Mouse (Mus musculus) E14TG2a.4 (cell line): ENCODE data around the gene Ccnd2.

Source experiments
- H3K27me3 ChIP-seq: 2 replicates; pipeline ENCODE4 v1.6.1; 2014; ENCODE audit warnings: low read length, control low read depth; ENCODE audit not compliant: insufficient read depth
- H3K36me3 ChIP-seq: 2 replicates; pipeline ENCODE4 v1.6.1; 2014; ENCODE audit warnings: low read length, control low read depth; ENCODE audit not compliant: insufficient read depth
- H3K4me1 ChIP-seq: replicated peaks from 2 replicates; pipeline ENCODE4 v1.6.1; 2014; ENCODE audit warnings: low read depth, low read length, control low read depth
- H3K4me3 ChIP-seq: replicated peaks from 2 replicates; pipeline ENCODE4 v1.5.1; 2014; ENCODE audit warnings: mild to moderate bottlenecking, low read length
- H3K9me3 ChIP-seq: 2 replicates; pipeline ENCODE4 v1.6.1; 2014; ENCODE audit warnings: low read length, control low read depth
- CTCF ChIP-seq: conservative IDR thresholded peaks from 2 replicates; pipeline ENCODE4 v1.5.1; 2014; ENCODE audit warnings: low read length
- NANOG ChIP-seq: IDR thresholded peaks from 2 replicates; pipeline ENCODE4 v1.6.1; 2014; ENCODE audit warnings: borderline replicate concordance, low read length, mixed read lengths
- POU5F1 ChIP-seq: IDR thresholded peaks from 2 replicates; pipeline ENCODE4 v1.6.1; 2014; ENCODE audit warnings: low read length, borderline replicate concordance

Gene Ccnd2

DNA sequence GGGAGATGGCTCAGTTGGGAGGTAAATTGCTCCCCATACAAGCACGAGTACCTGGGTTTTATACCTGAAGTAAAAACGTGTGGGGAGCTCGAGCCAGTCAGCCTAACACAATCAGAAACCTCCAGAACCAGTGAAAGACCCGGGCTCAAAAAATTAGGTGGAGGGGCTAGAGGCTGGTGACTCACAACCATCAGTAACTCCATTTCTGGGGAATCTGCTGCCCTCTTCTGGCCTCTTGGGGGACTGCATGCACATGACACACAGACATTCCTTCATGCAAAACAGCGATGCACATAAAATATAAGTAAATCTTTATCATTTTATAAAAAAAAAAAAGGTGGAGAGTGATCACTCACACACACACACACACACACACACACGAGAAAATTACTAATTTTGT is 46.9 kb downstream of the Ccnd2 start:
- peak; percentile 75 for TF ChIP-seq CTCF
- TF ChIP-seq POU5F1 = no peak
- H3K4me3 ChIP-seq = peak overlapping the region; percentile 49

DNA sequence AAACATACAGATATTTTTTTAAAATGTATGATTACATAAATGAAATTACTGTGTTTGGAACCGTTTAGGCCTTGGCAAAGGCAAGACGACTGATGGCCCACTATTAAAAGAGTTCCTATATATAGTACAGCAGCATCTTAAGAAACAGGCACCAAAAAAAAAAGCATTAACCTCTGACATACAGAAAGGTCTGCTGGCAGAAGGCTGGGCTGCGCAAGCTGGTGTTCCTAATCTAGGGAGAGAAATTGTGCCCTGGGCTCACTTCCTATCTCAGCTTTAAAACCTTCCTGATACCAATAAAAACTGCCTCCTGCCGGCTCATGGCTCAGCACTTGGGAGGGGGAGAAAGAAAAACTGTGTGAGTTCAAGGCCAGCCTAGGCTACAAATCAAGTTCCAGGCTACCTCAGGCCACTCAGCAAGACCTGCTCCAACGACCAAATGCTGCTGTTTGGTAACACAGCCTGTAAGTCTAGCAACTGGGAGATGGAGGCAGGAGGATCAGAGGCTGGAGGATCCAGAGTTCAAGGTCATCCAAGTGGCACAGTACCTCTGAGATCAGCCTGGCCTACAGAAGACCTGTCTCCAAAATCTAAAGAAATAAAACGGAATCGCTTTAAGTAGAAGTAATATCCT is 47.5 kb downstream of the Ccnd2 start:
- no peaks in the 10 kb centered on the region for H3K27me3 ChIP-seq
- H3K36me3 ChIP-seq = peaks cover 65% of the 10 kb centered on the region
- H3K9me3 ChIP-seq = no peaks in the 10 kb centered on the region
- H3K4me1 ChIP-seq = peaks cover 83% of the 10 kb centered on the region
- peak overlapping the region; percentile 49 for H3K4me3 ChIP-seq
- TF ChIP-seq CTCF = no peak
- TF ChIP-seq NANOG = no peak
- TF ChIP-seq POU5F1 = no peak

More for the DNA sequence above, 46.9 kb downstream of the Ccnd2 start:
- Histone ChIP-seq H3K4me1 (peaks cover 88% of the 10 kb centered on the region), H3K36me3 (peaks cover 65% of the 10 kb centered on the region), H3K9me3 (no peaks in the 10 kb centered on the region), H3K27me3 (no peaks in the 10 kb centered on the region)

- TF ChIP-seq POU5F1 = no peak
- no peak for TF ChIP-seq CTCF
- no peak for TF ChIP-seq NANOG
- H3K27me3 ChIP-seq = no peaks in the 10 kb centered on the region
- H3K4me1 ChIP-seq = peaks cover 81% of the 10 kb centered on the region
- H3K9me3 ChIP-seq = no peaks in the 10 kb centered on the region
- peaks cover 65% of the 10 kb centered on the region for H3K36me3 ChIP-seq
- H3K4me3 ChIP-seq = peak overlapping the region; percentile 49
Observed at GRCm38 (mm10) chr6:127103506-127104275, 48.3 kb downstream of the Ccnd2 start.

- Histone ChIP-seq H3K4me3 (peak overlapping the region; percentile 37), H3K4me1 (peaks cover 34% of the 10 kb centered on the region), H3K27me3 (no peaks in the 10 kb centered on the region), H3K36me3 (peaks cover 55% of the 10 kb centered on the region), H3K9me3 (no peaks in the 10 kb centered on the region)
- TF ChIP-seq NANOG (no peak), POU5F1 (no peak), CTCF (peak; percentile 59)
Observed at GRCm38 (mm10) chr6:127094565-127094964, 57.4 kb downstream of the Ccnd2 start.

- Histone ChIP-seq H3K4me1 (peaks cover 65% of the 10 kb centered on the region), H3K4me3 (no peak overlapping the region), H3K36me3 (peaks cover 55% of the 10 kb centered on the region), H3K27me3 (no peaks in the 10 kb centered on the region), H3K9me3 (no peaks in the 10 kb centered on the region)
- TF ChIP-seq POU5F1 (no peak), NANOG (no peak), CTCF (no peak)
Observed at GRCm38 (mm10) chr6:127086739-127087138, 65.3 kb downstream of the Ccnd2 start.

GRCm38 (mm10) chr6:127081820-127082219 is 70.2 kb downstream of the Ccnd2 start:
- Histone ChIP-seq H3K27me3 (peaks cover 36% of the 10 kb centered on the region), H3K9me3 (no peaks in the 10 kb centered on the region), H3K36me3 (peaks cover 6% of the 10 kb centered on the region), H3K4me1 (peaks cover 63% of the 10 kb centered on the region), H3K4me3 (no peak overlapping the region)
- TF ChIP-seq POU5F1 (no peak), NANOG (no peak), CTCF (no peak)

DNA sequence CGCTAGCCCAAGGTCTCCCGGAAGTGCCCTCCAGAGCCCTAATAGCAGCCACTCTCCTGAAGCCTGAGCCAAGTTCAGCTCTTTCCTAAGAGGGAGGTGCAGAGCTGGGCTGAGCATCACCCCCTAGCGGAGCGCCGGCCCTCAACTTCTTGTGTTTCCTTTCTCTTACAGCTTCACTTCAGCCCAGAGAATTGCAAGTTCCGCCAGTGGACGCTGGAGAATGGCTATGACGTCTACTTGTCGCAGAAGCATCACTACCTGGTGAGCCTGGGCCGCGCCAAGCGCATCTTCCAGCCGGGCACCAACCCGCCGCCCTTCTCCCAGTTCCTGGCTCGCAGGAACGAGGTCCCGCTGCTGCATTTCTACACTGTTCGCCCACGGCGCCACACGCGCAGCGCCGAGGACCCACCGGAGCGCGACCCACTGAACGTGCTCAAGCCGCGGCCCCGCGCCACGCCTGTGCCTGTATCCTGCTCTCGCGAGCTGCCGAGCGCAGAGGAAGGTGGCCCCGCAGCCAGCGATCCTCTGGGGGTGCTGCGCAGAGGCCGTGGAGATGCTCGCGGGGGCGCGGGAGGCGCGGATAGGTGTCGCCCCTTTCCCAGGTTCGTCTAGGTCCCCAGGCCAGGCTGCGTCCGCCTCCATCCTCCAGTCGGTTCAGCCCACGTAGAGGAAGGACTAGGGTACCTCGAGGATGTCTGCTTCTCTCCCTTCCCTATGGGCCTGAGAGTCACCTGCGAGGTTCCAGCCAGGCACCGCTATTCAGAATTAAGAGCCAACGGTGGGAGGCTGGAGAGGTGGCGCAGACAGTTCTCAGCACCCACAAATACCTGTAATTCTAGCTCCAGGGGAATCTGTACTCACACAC is 71.9 kb downstream of the Ccnd2 start:
- TF ChIP-seq CTCF (peak; percentile 16; the same call in 1 of the 2 replicates), NANOG (no peak)
- Histone ChIP-seq H3K36me3 (no peaks in the 10 kb centered on the region), H3K9me3 (no peaks in the 10 kb centered on the region), H3K27me3 (peaks cover 46% of the 10 kb centered on the region), H3K4me3 (peak overlapping the region; percentile 81), H3K4me1 (peaks cover 50% of the 10 kb centered on the region)
